Mouse (Mus musculus) liver, adult 10 weeks (tissue): ENCODE data around the gene Gm49345. TPM values are rescaled to one million over a fixed set of nuclear protein-coding genes. Genes with fewer than 3 reads are reported as not detected.

Experiments used
- polyA plus RNA-seq: library from polyadenylated mRNA; stranded (reverse); fragments of 350-450 nt; fragmentation: Illumina TruSeq; extraction: RNeasy Lipid Tissue Mini Kit (QIAGEN cat#74804); gene quantifications from one replicate; pipeline ENCODE4 v1.2.3, GENCODE M21; 2014; ENCODE audit warnings: low read depth, low replicate concordance

Gene Gm49345
- polyA plus RNA-seq = not detected

DNA sequence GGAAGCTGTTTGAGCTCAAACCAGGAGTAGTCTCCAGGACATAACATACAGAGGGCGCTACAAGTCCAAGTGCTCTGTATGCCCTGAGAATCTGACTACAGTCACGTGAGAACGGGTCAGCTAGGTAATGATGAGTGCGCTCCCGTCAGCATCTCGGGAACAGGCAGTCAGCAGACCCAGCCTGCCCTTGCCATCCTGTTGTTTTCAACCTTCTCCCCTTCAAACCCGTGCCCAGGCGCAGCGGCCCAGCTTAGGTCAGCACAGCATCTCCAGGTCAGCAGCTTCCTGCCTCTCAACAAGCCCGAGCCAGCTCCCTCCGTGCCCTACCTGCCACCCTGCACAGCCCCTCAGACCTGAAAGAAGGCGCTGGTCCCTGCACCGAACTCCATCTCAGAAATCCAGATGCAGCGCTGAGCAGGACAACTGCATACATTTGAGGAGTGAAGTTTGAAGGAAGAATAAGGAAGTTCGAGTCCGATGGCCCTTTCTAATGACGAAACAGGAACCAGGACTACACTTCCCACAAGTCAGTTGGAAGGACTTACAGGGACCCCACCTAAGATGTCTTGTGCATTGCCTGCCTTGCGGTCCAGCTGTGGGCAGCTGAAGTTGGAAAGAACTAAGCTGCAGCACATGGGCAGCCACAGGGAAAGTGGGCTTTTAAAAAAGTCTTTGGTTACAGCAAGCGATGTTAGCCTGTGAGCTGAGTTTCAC, at the start of gene Gm49345, which contains the start of gene Zfp729a:
Gm49345 (minus strand) TSS at position 476 of the 714 bp plus-strand sequence.
Zfp729a (minus strand) TSS at position 498 of the 714 bp plus-strand sequence.

DNA sequence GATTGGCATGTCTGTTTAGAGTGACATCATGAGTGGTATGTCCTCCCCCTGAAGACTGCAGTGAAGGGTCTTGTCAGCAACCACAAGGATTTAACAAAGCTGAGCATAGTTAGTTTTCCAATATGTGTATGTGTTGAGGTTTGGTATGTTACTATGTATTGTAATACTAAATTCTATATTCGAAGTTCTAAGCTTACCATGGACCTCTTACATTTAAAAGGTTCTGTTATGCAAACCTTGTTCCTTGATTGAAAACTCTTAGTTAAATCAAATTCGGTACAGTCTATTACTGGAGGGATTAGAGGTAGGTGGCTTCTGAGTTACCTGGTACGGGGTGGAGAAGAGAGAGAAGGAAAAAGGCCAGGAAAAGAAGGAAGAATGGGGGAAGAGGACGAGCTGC, 49.4 kb upstream of the Gm49345 start, which contains the start of gene Zfp738:
Zfp738 (minus strand) TSS at position 101 of the 400 bp plus-strand sequence.

GRCm38 (mm10) chr13:67609066-67609876, 28.3 kb downstream of the Gm49345 start, which contains the start of gene Zfp729b:
TSS of gene Zfp729b (minus strand) at chr13:67609707.

DNA sequence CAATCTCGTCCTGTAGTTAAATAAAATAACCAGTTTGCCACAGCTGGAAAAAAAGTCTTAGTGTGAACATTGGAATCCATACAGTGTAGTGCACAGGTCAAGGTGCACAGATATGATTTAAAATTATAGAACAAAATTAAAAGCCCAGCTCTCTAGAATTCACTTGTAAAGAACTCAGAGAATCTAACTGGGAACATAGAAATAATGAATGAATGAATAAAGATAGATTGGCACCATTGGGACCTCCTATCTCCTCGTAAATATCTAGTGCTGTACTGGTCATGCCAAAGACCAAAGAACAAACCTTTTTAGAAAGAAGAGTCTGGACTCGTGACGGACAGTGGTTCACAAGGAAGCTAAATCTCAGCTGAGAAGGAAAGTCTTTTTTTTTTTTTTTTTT, 83.8 kb downstream of the Gm49345 start, which contains the start of gene Zfp748:
Zfp748 (minus strand) TSS at position 101 of the 400 bp plus-strand sequence.

Other genes starting within 250 kb of the Gm49345 start
- 6.3 TPM for gene Zfp429, start 237.9 kb downstream of the Gm49345 start, polyA plus RNA-seq
- 0.21 TPM for gene Zfp459, start 216.4 kb downstream of the Gm49345 start, polyA plus RNA-seq
- gene Zfp874a, start 186.1 kb downstream of the Gm49345 start, polyA plus RNA-seq = 75.3 TPM
- 22.3 TPM for gene Zfp874b, start 153.5 kb downstream of the Gm49345 start, polyA plus RNA-seq
- gene Zfp58, start 137.2 kb downstream of the Gm49345 start, polyA plus RNA-seq = 14.5 TPM
- gene Gm26965, start 111.6 kb downstream of the Gm49345 start, polyA plus RNA-seq = not detected
- gene Zfp87, start 111.6 kb downstream of the Gm49345 start, polyA plus RNA-seq = 9.1 TPM
- 8.8 TPM for gene Zfp748, start 83.9 kb downstream of the Gm49345 start, polyA plus RNA-seq
- 15.0 TPM for gene Zfp729b, start 28.1 kb downstream of the Gm49345 start, polyA plus RNA-seq
- 8.7 TPM for gene Zfp729a, start within 50 bp of the Gm49345 start, polyA plus RNA-seq
- gene Zfp738, start 49.3 kb upstream of the Gm49345 start, polyA plus RNA-seq = 5.6 TPM
- 13.2 TPM for gene Zfp65, start 91.4 kb upstream of the Gm49345 start, polyA plus RNA-seq
- 8.2 TPM for gene Zfp85, start 117.5 kb upstream of the Gm49345 start, polyA plus RNA-seq
- 2.6 TPM for gene Zfp493, start 141.9 kb upstream of the Gm49345 start, polyA plus RNA-seq
- gene Zfp273, start 176.0 kb upstream of the Gm49345 start, polyA plus RNA-seq = 8.4 TPM
- gene Gm10037, start 193.3 kb upstream of the Gm49345 start, polyA plus RNA-seq = 2.5 TPM
- not detected for gene BC048507, start 225.6 kb upstream of the Gm49345 start, polyA plus RNA-seq